Mouse (Mus musculus): ENCODE data around the gene Slco4a1.
A peak's percentile ranks its signal among the peaks of the same experiment; 100 is the strongest.

Gene Slco4a1

DNA sequence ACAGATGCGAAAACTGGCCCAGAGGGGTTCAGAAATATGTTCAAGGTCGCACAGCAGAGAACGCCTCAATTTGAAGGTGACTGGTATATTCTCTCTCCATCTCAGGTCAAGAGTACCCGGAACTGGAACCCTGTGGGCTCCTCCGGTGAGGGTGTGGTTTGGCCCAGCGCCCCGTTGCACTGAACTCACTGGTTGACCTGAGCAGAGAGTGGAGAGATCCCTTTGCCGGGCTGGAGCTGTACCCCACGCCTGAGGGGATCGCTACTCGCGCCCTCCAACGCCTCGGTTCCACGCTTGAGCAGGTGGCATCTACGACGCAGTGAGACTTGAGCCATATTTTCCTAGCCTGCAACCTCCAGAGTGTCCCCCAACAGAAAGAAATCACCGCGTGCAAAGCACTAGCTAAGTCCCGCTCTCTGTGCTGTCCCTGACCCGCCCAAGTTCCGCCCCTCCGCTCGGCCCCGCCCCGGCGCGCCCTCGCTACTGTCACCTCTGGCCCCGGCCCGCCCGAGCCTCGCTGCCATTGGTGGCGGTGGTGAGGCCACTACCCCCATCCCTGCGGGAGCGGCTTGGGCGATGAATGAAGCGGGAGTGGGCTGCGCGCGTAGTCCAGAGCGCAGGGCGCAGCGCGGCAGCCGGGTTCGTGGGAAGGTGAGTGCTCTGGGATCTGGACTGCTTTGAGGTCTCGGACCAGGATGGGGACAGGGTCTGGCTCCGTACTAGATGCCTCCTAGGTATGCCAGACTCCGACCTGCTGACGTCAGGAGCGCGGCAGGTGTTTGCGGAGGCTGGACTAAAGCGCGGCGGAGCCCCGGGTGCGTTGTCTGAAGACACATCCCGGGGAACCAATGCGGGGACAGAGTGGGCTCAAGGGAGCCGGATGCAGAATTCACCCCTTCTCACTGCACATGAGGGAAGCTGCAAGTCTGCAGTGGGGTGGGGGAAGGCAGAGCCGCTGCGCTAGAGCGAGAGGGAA, at the start of gene Slco4a1:
Slco4a1 (plus strand) TSS at position 523 of the 976 bp plus-strand sequence.
- peak; percentile 73 to 80 for DNase-seq (ENCODE audit: low spot score in 2 of 2)

DNA sequence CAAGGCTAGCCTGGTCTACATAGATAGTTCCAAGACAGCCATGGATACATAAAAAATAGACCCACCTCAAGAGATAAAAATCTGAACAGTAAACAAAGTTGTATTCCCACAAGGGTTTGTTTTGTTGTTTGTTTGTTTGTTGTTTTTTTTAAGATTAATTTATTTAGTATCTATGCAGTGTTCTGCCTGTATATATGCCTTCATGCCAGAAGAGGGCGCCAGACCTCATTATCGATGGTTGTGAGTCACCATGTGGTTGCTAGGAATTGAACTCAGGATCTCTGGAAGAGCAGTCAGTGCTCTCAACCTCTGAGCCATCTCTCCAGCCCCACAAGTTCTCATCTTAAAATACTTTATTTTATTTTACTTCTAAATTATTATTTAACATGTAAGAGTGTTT, 47.6 kb upstream of the Slco4a1 start:
- DNase-seq (ENCODE audit: low spot score in 2 of 2) = no peak

DNA sequence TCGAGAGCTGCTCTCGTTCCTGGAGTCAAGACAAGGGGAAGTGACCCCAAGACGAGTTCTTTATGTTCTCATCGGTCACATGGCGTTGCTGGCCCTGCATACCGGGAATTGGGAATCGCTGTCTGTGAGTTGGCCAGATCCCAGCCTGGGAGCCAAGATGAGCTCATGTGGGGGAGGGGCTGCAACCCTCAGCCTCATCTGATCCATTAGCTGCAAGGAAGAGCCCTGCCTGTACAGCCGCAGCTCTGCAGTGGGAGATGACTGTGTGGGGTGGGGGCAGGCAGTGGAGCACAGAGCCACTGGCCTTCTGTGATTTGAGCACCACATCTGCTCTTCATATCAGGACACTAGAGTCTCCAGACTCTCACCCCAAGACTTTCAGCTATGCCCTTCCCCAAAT, 45.6 kb upstream of the Slco4a1 start:
- DNase-seq (ENCODE audit: low spot score in 2 of 2) = no peak

DNA sequence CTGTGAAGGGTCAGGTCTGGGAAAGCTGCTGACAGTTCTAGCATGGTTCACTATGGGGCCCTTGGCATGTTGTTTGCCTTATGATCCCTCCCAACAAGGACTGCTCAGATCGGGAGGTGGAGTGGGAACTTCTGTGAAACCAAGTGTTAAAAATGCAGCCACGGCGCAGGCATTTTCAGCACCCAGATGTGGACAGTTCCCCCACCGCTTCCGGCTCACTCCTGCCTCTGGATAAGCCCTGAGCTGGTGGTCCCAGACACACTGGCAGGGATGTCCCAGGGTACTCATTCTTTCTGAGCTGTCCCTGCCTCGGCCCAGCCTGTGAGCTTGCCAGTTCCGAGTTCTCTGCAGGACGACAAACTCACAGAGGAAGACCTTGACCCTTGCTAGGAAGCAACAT, 45.0 kb upstream of the Slco4a1 start:
- DNase-seq (ENCODE audit: low spot score in 2 of 2) = no peak

DNA sequence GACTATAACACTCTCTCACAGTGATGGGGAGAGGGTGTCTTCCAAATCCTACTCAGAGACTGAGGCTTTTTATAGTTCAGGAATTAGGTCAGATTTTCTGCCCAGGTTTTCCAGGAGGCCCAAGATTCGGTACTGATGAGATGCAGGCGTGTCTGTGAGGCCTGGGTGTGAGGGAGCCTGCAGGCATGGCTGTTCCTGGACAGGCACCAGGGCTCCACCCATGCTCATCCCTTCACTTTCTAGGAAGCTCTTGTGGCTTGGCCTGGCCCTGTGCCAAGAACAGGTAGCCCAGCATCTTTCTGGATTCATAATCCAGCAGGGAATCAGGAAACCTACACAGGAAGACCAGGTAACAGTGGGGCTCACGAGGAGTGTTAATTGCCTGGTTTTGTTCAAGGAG, 40.4 kb upstream of the Slco4a1 start:
- no peak for DNase-seq (ENCODE audit: low spot score in 2 of 2)

DNA sequence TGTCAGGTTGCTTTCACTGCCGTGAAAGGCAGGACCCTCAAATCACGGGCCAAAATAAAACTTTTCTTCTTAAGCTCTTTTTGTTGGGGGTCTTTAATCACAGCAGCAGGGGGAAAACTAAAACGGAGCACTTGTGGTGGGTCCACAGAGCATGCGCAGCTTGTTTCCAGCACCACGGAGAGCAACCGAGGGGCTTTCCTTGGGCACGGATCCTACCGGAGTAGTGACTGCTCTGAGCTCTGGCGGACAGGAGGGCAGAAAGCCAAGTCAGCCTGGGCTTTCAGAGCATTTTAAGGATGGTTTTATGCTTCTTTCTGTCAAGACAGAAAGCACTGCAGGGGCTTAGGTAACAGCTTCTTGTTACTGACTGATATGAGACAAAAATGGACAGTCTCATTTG, 38.3 kb upstream of the Slco4a1 start:
- no peak for DNase-seq (ENCODE audit: low spot score in 2 of 2)

DNA sequence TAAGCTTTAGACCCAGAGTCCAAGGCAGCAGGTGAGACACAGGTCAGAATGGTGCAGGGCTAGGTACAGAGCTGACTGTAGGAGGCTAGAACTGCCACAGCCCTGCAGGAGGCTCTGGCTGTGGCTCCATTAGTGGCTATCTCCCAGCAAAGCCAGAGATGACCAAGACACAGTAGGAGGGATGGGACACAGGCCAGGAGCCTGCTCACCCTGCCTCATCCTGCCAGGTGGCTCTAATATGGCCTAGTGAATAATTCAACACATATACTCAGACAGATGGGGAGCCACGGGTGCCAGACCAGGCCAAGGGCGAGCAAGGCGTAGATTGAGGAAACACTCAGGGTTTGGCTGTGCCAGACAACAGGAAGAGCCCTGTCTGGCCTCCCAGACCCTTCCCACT, 35.4 kb upstream of the Slco4a1 start:
- DNase-seq (ENCODE audit: low spot score in 2 of 2) = no peak

DNA sequence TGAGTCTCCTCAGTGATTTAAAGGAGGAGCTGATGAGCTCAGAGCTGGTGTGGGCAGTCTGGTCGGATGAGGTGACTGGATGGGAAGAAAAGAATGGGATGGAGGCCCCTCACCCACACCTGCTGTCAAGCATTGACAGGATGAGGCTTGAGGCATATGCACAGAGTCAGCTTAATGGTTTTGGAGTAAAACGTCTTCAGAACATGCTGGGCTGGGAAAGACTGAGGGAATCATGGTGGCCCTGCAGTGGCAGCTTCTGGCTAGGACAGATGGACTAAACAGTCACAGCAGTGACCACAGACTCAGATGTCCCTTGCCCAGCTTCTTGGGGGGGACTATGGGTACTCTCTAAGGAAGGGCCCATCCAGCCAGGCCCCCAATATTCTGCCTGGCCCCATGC, 30.9 kb upstream of the Slco4a1 start:
- no peak for DNase-seq (ENCODE audit: low spot score in 2 of 2)

DNA sequence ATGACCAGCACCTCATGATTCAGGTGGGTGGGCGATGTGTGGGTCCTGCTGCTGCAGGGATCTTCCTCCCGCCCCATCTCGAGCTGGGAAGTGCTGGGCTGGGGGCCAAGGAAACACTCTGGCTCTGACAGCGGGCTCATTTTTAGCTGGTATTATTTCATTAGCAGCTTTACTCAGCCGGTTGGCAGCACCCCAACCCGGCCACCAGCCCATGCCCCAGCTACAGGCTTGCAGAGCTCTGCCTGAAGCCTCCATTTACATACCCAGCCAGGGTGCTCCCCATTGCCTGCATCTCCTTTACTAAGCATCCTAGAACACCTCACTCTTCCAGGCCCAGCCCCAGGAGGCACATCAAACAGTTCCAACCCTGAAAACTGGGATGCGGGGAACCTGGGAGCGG, 29.0 kb upstream of the Slco4a1 start:
- no peak for DNase-seq (ENCODE audit: low spot score in 2 of 2)

DNA sequence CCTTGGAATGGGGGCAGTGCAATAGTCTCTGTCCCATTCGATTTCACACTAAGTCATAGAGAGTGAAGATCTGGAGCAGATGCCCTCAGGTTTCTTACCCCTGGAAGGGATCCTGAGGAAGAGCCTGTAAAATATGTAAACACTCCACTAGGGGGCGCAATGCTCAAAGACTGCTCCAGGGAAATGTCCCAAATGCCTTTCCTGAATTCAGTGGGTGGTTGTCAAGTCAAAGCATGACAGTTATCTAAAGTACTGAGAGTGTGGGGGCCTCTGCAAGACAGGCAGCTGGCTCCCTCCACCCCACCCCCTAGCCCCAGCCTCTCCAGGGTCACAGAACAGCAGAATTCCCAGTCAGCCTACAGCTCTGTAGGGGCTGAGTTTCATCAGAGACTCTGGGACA, 27.7 kb upstream of the Slco4a1 start:
- no peak for DNase-seq (ENCODE audit: low spot score in 2 of 2)

DNA sequence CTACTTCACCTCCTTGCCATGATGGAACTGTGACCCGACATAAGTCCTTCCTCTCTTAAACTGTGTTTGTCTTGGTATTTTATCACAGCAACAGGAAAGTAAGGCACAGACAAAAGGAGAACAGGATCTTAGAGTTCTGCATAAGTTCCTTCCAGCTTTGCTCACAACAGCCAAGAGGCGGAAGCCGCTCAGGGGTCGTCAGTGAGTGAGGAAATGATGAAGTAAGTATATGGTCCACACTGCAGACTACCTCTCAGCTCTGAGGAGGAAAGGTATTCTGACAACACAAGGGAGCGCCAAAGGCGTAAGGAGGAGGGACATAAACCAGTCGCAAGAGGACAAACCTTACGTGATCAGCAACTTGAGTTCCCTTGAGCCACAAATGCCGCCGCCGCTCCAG, 25.4 kb upstream of the Slco4a1 start:
- DNase-seq (ENCODE audit: low spot score in 2 of 2) = no peak

DNA sequence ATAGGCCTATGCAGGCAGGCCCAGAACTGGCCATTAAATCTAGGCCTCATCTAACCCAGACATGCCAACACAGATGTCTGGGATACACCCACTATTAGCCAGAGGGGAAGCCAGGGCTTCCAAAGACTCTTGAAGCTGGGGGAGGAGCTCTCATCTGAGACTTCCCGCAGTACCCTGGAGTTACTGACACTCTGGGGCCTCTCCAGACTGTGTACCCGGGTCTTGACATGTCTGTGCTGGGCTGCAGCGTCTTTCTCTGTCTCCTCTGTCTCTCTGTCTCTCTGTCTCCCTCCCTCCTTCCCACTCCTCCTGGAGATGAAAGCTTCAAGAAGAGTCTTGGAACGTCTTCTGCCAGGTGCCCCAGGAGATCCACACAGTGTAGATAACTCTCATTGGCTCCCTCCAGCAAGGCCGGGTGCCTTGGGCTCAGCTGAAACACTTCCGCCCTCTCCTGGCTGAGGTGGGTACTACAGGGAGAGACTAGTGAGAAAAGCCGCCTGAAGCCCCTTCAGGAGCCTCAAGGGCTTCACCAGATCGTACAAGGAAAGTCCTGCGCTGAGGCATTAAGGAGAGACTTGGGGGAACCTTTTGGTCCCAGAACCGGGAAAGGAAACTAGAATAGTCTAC, 23.9 kb upstream of the Slco4a1 start:
- peak; percentile 60 to 81 for DNase-seq (ENCODE audit: low spot score in 2 of 2)

DNA sequence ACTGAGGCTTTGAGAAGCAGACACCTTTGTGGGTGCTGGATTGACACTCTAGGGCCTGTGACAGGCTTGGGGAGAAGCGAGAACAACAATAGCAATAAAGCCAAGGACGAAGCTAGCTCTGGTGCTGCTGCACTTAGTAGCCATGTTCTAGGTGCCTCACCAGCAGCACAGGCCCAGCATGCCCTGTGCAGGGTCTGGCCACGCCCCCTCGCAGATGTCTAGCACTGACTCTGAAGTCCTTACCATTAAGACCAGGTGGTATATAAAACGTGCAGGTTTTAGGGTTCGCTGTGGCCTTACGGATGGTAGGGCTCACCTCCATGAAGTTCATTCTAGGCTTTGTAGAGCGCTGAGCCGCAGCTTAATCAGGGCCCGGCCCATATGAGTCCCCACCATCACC, 23.3 kb upstream of the Slco4a1 start:
- no peak for DNase-seq (ENCODE audit: low spot score in 2 of 2)

DNA sequence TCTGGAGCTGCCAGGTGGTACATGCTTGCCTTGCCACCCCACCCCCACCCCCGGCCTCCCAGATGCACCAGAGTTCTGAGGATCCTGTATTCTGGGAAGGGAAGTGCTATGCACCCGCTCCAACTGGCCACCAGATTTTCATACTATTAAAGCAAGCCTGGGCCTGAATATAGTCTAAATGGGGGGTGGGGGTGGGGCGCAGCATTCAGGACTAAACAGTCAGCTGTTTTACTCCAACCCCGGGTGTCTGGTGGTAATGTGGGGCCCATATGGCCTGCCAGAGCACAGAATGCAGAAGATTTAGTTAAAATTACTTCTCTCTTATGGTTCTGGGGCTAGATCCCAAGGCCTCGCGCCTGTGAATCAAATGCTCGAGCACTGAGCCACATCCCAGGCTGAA, 22.7 kb upstream of the Slco4a1 start:
- no peak for DNase-seq (ENCODE audit: low spot score in 2 of 2)

DNA sequence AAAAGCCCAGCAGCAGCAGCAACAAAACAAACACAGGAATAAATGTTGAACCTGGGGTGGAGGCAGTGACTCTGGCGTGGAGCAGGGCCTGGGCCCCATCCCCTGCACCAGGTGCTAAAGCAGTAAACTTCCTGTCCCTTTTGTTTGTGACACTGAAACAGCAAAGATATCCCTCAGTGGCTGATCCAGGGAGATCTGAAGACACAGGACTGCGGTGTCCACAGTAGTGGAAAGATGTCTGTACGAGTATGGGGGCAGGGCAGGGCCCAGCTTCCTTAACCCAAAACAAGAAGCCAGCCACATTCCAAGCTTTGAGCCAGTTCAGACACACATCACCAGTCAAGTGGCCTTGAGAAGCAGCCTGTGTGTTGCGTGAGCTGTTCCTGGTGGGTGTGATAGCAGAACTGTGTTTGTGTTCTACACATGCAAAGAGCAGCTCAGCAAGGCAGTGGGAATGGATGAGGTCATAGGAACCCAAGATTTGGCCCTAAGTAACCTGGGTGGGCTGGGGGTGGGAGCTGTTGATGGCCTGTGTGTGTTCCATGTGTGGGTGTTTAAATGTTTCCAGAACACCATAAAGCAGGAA, 20.6 kb upstream of the Slco4a1 start:
- no peak for DNase-seq (ENCODE audit: low spot score in 2 of 2)

DNA sequence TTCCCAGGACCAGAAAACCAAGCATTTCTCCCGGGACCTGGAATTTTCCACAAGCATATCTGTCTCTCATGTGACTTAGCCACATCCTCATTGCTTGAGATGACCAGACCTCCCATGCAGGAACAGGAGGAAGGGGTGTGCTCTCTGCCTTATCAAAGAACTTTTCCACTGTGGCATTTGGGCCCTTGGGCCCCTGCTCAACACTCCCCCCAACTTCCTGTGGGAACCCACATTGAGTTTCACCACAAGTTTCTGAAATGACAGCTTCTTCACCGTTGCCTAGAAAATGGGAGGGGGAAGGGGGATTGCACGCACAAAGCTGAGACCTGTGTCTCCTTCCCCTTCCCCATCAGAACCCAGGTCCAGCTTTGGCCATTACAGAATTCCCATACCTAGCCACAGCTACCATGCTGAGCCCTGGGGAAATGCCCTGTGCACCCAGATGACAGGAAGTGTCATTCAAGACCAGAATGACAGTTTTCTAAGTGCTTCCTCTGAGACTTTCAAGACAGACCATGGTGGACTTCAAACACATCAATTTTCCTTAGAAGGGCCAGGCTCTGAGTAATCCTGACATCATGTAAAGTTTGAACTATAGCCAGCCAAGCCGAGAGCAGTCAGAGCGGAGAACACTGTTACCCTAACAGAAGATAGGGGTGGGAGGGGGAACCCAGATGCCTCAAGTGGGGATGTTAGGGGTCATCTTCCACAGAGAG, 18.7 kb upstream of the Slco4a1 start:
- no peak for DNase-seq (ENCODE audit: low spot score in 2 of 2)

DNA sequence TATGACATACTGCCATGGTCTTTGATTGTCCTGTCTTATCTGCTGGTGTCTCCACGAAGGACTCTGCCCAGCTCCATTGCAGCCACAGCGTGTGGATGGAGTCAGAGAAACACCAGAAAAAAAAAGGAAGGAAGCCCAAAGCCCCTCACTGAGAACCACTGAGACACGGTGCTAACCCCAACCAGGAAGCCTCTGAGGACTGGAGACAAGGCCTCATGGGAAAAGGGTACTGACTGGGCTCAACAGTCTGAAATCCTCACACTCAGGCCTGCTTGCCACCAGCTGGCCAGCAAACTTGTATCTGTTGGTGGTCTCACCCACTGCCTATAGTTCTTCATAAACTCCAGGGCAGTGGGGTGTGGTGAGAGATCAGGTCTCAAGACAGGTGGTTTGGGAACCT, 16.3 kb upstream of the Slco4a1 start:
- DNase-seq (ENCODE audit: low spot score in 2 of 2) = no peak

DNA sequence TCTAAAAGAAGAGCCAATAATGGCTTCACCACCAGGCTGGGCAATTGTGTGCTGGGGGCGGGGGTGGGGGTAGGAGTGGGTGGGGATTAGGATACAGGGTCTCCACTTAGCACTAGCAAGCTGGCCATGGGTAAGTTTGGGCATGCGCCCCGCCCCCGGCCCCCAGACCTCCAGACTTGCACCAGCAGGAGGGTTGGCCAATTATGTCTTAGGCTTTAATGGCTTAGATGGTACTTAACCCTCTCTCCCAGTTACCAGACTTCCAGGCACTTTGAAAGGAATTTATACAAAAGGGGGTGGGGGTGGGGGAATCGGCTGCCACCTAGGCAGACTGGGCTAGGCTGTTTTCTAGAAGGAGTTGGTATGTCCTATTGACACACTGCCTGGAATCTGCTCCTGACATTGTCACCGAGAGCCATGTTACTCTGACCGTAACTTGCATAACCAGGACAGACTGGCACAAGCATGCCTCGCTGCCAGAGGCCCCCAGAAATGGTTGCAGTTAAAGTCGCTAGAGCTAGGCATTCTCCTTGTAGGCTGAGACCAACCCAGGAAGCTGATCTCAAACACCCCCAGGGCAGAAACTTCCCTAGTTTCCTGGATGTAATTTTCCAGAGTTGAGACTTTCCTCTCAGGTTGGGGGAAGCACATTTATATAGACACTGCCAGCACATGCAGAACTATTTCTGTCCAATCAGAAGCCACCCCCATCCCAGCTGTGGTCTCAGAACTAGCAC, 15.3 kb upstream of the Slco4a1 start:
- DNase-seq (ENCODE audit: low spot score in 2 of 2) = no peak

DNA sequence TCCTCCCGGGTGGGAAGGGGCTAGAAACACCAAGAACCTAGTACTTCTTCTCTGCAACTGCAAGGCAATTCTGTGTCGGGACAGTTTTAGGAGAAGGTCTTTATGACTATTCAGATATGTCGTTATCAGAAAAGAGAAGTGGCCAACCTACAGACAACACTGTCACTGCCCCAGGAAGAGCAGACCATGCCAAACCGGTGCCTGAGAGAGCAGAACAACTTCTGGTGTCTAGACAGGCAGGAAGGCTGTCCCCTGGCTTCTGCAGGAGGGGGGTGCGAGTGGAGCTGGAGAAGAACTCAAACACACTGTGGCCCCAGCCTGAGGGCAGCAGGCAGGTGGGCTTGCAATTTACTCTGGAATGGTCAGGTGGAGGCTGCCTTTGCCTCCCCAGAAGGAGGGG, 14.0 kb upstream of the Slco4a1 start:
- DNase-seq (ENCODE audit: low spot score in 2 of 2) = no peak

DNA sequence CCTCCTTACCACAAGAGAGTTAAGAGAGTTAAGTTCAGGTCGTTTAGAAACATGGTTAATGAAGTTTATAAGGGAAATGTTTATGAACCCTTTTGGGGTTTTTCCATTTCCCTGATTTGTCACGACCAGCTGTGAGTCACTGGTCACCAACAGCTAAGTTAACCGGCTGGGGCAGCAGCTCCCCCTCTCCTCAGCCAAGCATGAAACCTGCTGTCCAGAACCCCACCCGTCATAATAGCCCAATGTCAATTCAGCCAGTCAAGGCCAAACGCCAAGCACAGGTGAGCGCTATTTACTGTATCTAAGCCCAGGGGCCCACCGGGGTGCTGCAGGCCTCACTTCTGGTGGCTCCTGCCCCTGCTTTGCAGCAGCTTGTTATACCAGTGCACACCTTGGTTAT, 12.2 kb upstream of the Slco4a1 start:
- DNase-seq (ENCODE audit: low spot score in 2 of 2) = no peak

DNA sequence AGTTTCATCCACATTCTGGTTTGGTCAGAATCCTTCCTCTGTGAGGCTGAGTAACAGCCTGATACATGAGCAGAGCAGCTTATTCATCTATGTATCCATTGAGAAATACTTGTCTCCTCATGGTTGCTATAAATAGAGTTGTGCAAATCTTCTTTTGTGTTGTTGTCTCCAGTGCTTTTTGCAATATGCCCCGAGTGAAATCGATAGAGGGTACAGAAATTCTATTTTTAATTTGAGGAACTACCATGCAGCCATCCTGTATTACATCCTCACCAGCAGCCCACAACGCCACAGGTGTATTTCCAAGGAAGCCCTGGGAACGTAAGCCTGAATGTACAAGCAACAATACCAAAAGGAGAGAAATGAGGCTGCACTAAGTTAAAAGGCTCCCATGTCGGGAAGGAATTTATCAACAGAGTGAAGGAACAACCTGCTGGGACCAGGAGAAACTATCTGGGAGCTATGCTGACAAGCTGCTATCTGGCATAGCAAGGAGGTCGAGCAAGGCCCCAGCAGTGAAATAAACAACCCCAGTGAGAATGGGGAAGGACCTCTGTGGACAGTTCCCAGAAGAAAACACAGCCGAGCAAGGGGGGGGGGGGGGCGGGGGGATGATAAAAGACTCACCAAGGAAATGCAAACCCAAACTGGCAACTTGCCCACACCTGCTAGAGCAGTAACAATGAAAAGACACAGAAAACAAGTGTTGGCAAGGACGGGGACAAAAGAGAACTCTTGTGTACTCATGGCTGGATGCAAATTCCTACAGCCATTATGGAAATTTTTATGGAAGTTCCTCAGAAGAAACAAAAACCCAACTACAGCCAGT, 10.9 kb upstream of the Slco4a1 start:
- DNase-seq (ENCODE audit: low spot score in 2 of 2) = no peak

Data from spleen, postnatal 14 days (tissue).